Mouse (Mus musculus): ENCODE data around the gene Vcam1.

GRCm38 (mm10) chr3:116128311-116129204 is 930 bp downstream of the Vcam1 start:
- TF ChIP-seq GATA1 (IDR thresholded peaks at IDR 0.05; ENCODE audit: borderline replicate concordance, low read length) = no peak
- no peak for TF ChIP-seq FLI1 (IDR thresholded peaks at IDR 0.05; ENCODE audit: low read length)
